In the genomic region with DNA sequence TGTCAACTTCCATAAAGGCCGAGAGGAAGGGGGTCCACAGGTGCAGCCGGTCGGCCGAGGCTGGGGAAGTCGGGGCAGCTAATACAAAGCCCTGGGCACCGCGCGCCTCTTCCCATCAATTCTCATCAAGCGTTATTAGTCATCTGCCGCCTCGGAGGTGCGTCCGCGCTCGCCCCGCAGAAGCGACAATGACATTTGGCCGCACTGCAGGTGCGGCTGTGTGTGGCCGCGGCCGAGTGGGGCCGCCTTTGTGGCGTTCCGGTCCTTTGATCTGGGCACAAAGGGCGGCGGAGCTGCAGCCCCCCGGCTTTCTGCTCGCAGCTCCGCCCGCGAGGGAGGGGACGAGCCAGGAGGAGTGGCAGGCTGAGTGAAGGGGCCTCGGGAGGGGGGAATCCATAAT, we compare ENCODE assay signal across 8 mouse cellular contexts. TPM values are rescaled to one million over a fixed set of nuclear protein-coding genes. Genes with fewer than 3 reads are reported as not detected.
DNase-seq lines count a peak whose midpoint lies in the region; ATAC-seq and TF ChIP-seq lines count a peak whose summit lies in the region.

No protein-coding gene starts in this region.

- peak overlapping the region; percentile 90 for H3K4me2 ChIP-seq in intestine, postnatal 0 days (replicated peaks; ENCODE audit: low read depth)
- peak overlapping the region; percentile 66 for H3K4me2 ChIP-seq in liver, postnatal 0 days (ENCODE audit: low read depth, low read length)

- no peaks in the 10 kb centered on the region for H3K36me3 ChIP-seq in intestine, postnatal 0 days (ENCODE audit: control insufficient read depth, insufficient read depth)
- no peaks in the 10 kb centered on the region for H3K36me3 ChIP-seq in liver, postnatal 0 days (replicated peaks; ENCODE audit: insufficient read depth, low read length)

- no peak overlapping the region for H3K27ac ChIP-seq in intestine, postnatal 0 days (ENCODE audit: low read depth, low read length)
- H3K27ac ChIP-seq in liver, postnatal 0 days (ENCODE audit: low read depth): 0 out of 2 replicates have a peak overlapping the region, but pooled peaks have one; percentile 30

- H3K9me3 ChIP-seq in intestine, postnatal 0 days (ENCODE audit: control insufficient read depth): no peaks in the 10 kb centered on the region
- no peaks in the 10 kb centered on the region for H3K9me3 ChIP-seq in liver, postnatal 0 days (ENCODE audit: low read length)

- TF ChIP-seq CTCF in intestine, postnatal 0 days (IDR thresholded peaks at IDR 0.05; ENCODE audit: low read depth): no peak
- no peak for TF ChIP-seq CTCF in liver, postnatal 0 days (IDR thresholded peaks at IDR 0.05; ENCODE audit: low read depth)

- TF ChIP-seq EP300 in liver, postnatal 0 days (IDR thresholded peaks at IDR 0.05; ENCODE audit: low read depth): no peak

- H3K27me3 ChIP-seq in intestine, postnatal 0 days (replicated peaks; ENCODE audit: control insufficient read depth, insufficient read depth, low read length): peaks cover 8% of the 10 kb centered on the region; the same call in 1 of the 2 replicates
- H3K27me3 ChIP-seq in liver, postnatal 0 days (ENCODE audit: insufficient read depth, low read length): peaks cover 12% of the 10 kb centered on the region

- ATAC-seq in intestine, postnatal 0 days: no peak
- no peak for ATAC-seq in liver, postnatal 0 days

- H3K4me1 ChIP-seq in intestine, postnatal 0 days (replicated peaks; ENCODE audit: control insufficient read depth, insufficient read depth, low read length): no peaks in the 10 kb centered on the region
- no peaks in the 10 kb centered on the region; the same call in 1 of the 2 replicates for H3K4me1 ChIP-seq in liver, postnatal 0 days (ENCODE audit: insufficient read depth)

- H3K9ac ChIP-seq in intestine, postnatal 0 days (ENCODE audit: low read depth, low read length): no peak overlapping the region; the same call in 1 of the 2 replicates
- H3K9ac ChIP-seq in liver, postnatal 0 days (replicated peaks): peak overlapping the region; percentile 18

- peak overlapping the region; percentile 41 for H3K4me3 ChIP-seq in intestine, postnatal 0 days (ENCODE audit: low read depth, low read length)
- H3K4me3 ChIP-seq in liver, postnatal 0 days (ENCODE audit: low read depth, low read length): peak overlapping the region; percentile 41

- DNase-seq in ES-CJ7 (ENCODE audit: low read depth, low spot score): peak; percentile 63
- peak; percentile 51 for DNase-seq in embryo, embryonic 9.5 days (ENCODE audit: extremely low spot score)
- DNase-seq in liver, postnatal 0 days: no peak
- DNase-seq in urinary bladder, postnatal 10 days (ENCODE audit: low spot score): no peak
- no peak for DNase-seq in right cerebral cortex, postnatal 10 days (ENCODE audit: low spot score in 2 of 2)
- DNase-seq in lung, postnatal 14 days: no peak
- DNase-seq in urinary bladder, adult 2 months (ENCODE audit: low spot score): no peak

- under 1% methylated on average over 34 of the region's 34 CpGs for WGBS in intestine, postnatal 0 days
- WGBS in liver, postnatal 0 days (ENCODE audit: insufficient replicate concordance): 1% methylated on average over 34 of the region's 34 CpGs

RNA-seq across cellular contexts. Expression of a gene that starts 37.5 kb away (rescaled TPM):
- 0.76 and 0.78 TPM in 2 replicates for polyA plus RNA-seq in intestine, postnatal 0 days (2015; fragmentation: Nextera tagmentation; extraction: Ambion mirVana)
- 3.3 and 3.9 TPM in 2 replicates for polyA plus RNA-seq in liver, postnatal 0 days (2015; fragmentation: Nextera tagmentation; extraction: Ambion mirVana)
- polyA plus RNA-seq in urinary bladder, adult 2 months (2012; rRNA removed): 0.03 TPM in 2 replicates

Comparison
In these comparisons a context has a peak if more than half of its experiments do, and no peak if none do; other contexts are left out.
1. DNase-seq: peak in ES-CJ7 (single experiment) and embryo, embryonic 9.5 days (single experiment); none in liver, postnatal 0 days (single experiment), urinary bladder, postnatal 10 days (single experiment), right cerebral cortex, postnatal 10 days (0 of 2), lung, postnatal 14 days (single experiment) and urinary bladder, adult 2 months (single experiment).